Mouse (Mus musculus): Measurements from ENCODE around the gene Gas2l2.

- TF ChIP-seq CTCF (IDR thresholded peaks at IDR 0.05): peak; percentile 73
- TF ChIP-seq EP300 (IDR thresholded peaks at IDR 0.05; ENCODE audit: insufficient read depth, low read depth, low read length): peak; percentile 64; the same call in 1 of the 2 replicates
- no peak for TF ChIP-seq POLR2A (IDR thresholded peaks at IDR 0.05; ENCODE audit: insufficient read depth, low read depth, low read length)
Measured at GRCm38 (mm10) chr11:83440081-83441064, 11.1 kb upstream of the Gas2l2 start.

All from heart, adult 2 months (tissue).